Mouse (Mus musculus): ENCODE measurements around the gene Rasl12. TPM values are rescaled to one million over a fixed set of nuclear protein-coding genes. Genes with fewer than 3 reads are reported as not detected.

Rasl12 gene
- total RNA-seq (2017) = 0.14 TPM in 1 of 2 replicates, not detected in the other

DNA sequence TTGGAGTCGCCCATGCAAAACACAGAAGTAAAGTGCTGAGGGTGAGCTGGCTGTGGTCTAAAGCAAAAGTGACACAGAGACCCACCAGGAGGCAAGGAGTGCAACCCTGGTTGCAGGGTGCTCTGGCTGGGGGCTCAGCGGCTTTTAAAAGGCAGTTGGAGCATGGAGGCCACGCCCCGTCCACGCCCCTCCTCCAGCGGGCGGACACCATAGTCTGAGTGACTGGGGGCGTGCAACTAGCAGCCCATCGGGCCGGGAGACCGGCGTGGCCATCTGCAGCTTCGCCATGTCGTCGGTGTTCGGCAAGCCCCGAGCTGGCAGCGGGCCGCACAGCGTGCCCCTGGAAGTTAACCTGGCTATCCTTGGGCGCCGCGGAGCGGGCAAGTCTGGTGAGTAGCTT lies at the start of gene Rasl12:
Gene Rasl12, plus strand, starts transcription at position 228 of the 400 bp plus-strand sequence.
- ATAC-seq (replicated peaks; ENCODE audit: low read depth, poor library complexity, severe bottlenecking) = peak; percentile 94

- ATAC-seq (replicated peaks; ENCODE audit: low read depth, poor library complexity, severe bottlenecking) = no peak
Measured at GRCm38 (mm10) chr9:65353251-65353650, 45.1 kb upstream of the Rasl12 start.

GRCm38 (mm10) chr9:65356561-65356960 lies 41.7 kb upstream of the Rasl12 start:
- ATAC-seq (replicated peaks; ENCODE audit: low read depth, poor library complexity, severe bottlenecking) = no peak

DNA sequence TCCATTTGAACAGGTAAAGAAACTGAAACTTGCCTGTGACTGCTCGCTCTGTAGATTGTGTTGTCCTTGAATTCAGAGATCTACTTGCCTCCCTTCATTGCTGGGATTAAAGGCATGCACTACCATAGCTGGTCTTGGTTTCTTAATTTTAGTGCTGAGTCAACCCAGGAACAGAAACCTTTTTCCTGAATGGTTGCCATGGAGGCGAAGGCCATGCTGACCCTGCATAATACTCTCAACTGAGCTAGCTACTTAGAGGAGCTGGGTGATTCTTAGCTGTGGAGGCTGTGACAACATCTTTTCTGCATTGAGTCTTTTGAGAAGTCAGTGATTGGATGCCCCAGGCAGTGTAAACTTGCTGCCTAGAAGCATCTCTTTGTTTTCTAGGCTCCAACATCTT lies 41.3 kb upstream of the Rasl12 start:
- no peak for ATAC-seq (replicated peaks; ENCODE audit: low read depth, poor library complexity, severe bottlenecking)

DNA sequence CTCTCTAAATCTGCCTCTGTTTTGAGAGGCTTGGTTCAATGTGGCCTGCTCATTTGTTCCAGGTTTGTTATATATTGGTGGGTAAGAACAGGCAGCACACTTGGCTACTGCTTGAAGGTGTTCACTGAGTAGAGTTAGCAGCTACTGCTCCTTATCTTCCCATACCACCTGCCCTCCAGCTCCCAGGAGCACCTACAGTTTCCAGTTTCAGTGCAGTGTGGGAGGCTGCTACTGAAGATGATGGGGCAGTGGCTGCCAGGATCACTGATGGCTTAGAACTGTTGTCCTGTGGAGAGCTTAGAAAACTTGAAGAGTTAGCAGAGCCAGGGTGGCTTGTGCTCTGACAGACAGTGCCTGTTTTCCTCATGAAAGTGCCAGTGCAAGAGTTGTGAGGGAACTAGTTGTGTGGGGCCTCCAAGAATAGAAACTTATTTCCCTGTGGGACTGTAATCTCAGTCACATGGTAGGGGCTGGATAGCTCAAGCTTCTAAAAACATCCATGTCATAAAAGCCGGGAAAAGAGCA lies 39.3 kb upstream of the Rasl12 start:
- no peak for ATAC-seq (replicated peaks; ENCODE audit: low read depth, poor library complexity, severe bottlenecking)

GRCm38 (mm10) chr9:65360641-65361448 lies 37.5 kb upstream of the Rasl12 start, which contains the start of gene Ubap1l:
Gene Ubap1l, plus strand, starts transcription at chr9:65361041.
- no peak for ATAC-seq (replicated peaks; ENCODE audit: low read depth, poor library complexity, severe bottlenecking)

- ATAC-seq (replicated peaks; ENCODE audit: low read depth, poor library complexity, severe bottlenecking) = no peak
Measured at GRCm38 (mm10) chr9:65363684-65364083, 34.6 kb upstream of the Rasl12 start.

GRCm38 (mm10) chr9:65365721-65366120 lies 32.6 kb upstream of the Rasl12 start:
- no peak for ATAC-seq (replicated peaks; ENCODE audit: low read depth, poor library complexity, severe bottlenecking)

GRCm38 (mm10) chr9:65371756-65372155 lies 26.6 kb upstream of the Rasl12 start:
- no peak for ATAC-seq (replicated peaks; ENCODE audit: low read depth, poor library complexity, severe bottlenecking)

- ATAC-seq (replicated peaks; ENCODE audit: low read depth, poor library complexity, severe bottlenecking) = no peak
Measured at GRCm38 (mm10) chr9:65372449-65372848, 25.9 kb upstream of the Rasl12 start.

GRCm38 (mm10) chr9:65374468-65375162 lies 23.7 kb upstream of the Rasl12 start:
- ATAC-seq (replicated peaks; ENCODE audit: low read depth, poor library complexity, severe bottlenecking) = no peak

DNA sequence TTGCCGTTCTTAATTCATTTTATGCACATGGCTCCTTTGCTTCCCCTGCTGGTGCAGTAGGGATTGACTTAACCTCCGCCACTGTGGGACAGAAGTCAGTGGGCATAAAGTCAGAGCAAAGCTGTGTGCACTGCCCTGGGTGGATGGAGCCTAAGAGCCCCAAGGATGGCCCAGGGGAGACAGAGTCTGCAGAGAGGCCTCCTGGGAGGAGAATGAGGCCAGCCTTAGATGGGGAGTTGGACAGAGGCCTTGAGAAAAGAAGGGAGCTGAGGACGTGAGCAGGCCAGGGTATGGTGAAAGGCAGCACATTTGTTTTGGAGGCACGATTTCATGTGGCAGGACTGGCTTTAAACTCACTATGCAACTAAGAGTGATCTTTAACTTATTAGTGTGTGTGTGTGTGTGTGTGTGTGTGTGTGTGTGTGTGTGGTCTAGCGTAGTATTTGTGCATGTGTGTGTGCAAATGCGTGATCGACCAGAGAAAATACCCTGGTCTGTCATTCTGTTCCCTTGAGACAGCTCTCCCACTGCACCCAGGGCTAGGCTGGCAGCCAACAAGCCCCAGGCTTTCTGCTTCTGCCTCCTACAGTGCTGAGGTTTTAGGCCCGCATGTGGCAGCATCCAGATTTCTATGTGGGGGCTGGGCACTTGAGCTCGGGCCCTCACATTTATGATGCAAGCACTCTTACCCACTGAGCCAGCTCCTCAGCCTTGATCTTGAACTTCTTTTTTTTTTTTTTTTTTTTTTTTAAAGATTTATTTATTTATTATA lies 23.0 kb upstream of the Rasl12 start:
- ATAC-seq (replicated peaks; ENCODE audit: low read depth, poor library complexity, severe bottlenecking) = no peak

DNA sequence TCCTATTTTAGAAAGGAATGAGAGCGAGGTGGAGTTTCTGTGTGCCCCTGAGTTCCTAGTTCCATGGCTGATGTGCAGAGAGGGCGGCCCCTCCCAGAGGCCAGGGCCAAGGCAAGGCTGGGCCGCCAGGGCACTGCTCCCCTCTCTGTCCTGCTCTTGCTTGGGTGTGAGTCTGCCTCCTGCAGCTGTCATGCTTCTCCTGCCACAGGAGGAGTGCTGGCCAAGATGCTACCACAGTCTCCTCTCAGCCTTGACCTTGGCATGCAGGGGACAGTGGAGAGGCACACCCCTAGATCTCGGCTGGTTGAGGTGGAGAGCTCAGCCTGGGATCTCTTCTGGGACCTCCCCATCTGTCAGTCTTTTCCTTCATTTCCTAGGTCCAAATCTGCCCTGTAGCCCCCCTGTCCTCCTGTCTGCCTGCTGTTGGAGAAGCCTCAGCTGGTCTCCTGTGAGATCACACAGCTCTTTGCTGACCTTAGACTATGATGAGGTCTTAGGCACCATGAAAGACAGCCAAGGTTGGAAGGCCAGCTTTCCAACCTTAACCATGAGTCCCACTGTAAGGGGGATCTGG lies 17.2 kb upstream of the Rasl12 start:
- ATAC-seq (replicated peaks; ENCODE audit: low read depth, poor library complexity, severe bottlenecking) = no peak

GRCm38 (mm10) chr9:65382031-65382750 lies 16.1 kb upstream of the Rasl12 start:
- ATAC-seq (replicated peaks; ENCODE audit: low read depth, poor library complexity, severe bottlenecking) = no peak

DNA sequence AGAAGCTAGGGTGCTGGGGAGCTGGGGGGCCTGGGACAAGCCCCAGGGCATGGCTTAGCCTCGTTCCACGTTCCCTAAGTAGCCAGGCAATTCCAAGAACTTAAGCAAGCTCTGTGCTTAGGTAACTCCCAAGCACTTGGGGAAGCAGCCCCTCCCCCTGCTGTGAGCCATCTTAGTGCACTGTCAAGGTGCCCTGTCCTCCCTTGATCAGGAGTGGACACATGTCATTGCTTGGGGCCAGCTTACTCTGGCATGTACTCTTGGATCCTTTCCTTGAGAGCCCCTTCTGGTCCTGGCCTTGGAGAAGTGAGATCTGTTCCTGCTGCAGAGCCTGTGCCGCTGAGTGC lies 15.6 kb upstream of the Rasl12 start:
- no peak for ATAC-seq (replicated peaks; ENCODE audit: low read depth, poor library complexity, severe bottlenecking)

GRCm38 (mm10) chr9:65384276-65384675 lies 14.0 kb upstream of the Rasl12 start:
- ATAC-seq (replicated peaks; ENCODE audit: low read depth, poor library complexity, severe bottlenecking) = no peak

DNA sequence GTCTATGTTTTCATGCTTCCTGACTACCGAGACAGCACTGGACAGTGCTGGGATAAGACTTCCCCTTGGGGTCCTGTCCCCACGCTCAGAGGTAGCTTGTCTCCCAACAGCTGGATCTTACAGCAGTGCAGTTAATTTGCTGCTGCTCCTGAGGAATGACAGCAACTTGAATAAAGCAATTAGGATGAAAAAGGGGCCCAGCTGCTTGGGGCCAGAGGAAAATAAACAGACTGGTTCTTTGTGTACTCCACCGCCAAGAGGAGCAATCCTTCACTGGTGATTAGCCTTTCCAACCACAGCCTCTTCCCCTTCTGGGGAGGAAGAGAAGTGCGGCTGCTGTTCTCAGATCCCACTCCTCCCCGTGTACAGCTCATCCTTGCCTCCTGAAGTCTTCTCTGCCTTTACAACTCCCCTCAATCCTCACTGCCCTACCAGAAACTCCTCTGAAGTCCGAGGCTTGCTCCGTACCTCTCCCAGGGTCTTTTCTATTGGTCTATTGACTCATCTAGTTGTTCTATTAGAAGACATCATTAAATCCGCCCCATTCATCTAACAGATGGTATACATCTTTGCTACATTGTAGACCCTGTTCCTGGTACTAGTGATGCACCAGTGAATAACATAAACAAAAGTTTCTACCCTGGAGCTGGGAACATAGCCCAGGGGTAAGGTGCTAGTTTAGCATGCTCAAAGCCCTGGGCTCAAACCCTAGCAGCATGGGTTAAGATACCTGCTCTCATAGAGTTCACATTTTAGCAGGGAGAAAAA lies 11.7 kb upstream of the Rasl12 start:
- ATAC-seq (replicated peaks; ENCODE audit: low read depth, poor library complexity, severe bottlenecking) = no peak

DNA sequence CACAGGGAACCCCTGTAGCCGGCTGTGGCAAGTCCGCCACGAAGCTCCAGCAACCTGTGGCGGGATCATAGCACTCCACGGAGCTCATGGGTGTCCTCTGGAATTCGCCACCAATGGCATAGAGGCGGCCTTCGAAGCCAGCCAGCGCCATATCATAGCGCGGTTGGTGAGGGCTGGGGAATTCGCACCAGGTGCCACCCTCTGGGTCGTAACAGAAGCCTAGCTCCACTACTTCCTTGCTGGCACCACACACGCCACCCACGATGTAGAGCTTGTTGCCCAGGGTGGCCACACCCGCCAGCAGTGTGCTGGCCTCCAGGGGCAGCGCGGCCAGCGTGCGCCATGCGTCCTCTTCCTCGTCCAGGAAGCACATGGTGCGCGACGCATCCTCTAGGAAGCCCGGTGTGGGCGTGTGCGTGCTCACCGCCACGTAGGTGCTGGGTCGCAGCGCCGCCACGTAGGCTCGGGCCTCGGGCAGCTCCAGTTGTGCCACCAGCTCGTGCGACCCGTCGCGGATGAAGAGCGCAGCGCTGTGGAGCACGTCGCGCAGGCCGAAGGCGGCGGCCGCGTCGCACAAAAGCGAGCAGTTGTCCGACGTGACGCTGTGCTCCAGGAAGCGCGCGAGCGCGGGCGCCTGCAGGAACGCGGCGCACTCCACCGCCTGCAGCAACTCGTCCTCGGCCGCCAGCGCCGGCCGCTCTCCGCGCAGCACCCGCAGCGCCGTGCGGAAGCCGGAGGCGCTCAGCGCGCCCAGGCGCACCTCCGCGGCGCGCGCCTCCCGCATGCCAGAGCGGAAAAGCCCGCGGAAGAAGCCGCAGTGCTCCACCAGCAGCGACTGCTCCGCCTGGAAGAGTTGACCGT lies 7.3 kb upstream of the Rasl12 start:
- ATAC-seq (replicated peaks; ENCODE audit: low read depth, poor library complexity, severe bottlenecking) = peak; percentile 50; the same call in 1 of the 2 replicates

Data from common myeloid progenitor, adult 5-6 weeks (primary cell).